Mouse (Mus musculus): Measurements from ENCODE around the gene 1110017D15Rik. TPM values are rescaled to one million over a fixed set of nuclear protein-coding genes. Genes with fewer than 3 reads are reported as not detected.
"Not testable (repeated sequence)": the region's sequence is repeated elsewhere in the genome, so short reads cannot be mapped to it uniquely, and the experiment has no call there.

Gene 1110017D15Rik
- polyA plus RNA-seq, 1 experiment from 2014 or later, result 0.61 TPM

GRCm38 (mm10) chr4:41470051-41470683 lies 47.0 kb downstream of the 1110017D15Rik start:
- no peak overlapping the region for H3K4me3 ChIP-seq (ENCODE audit: low read depth, low read length)
- H3K27me3 ChIP-seq (replicated peaks; ENCODE audit: control insufficient read depth, insufficient read depth, low read length), result no peaks in the 10 kb centered on the region
- no peaks in the 10 kb centered on the region for H3K36me3 ChIP-seq (ENCODE audit: control insufficient read depth, insufficient read depth, low read length)
- H3K9ac ChIP-seq (ENCODE audit: low read length), result no peak overlapping the region
- no peak overlapping the region for H3K4me2 ChIP-seq (ENCODE audit: low read length)
- ATAC-seq (replicated peaks; ENCODE audit: low FRiP score, low TSS enrichment, low read depth) (no peak), DNase-seq (ENCODE audit: low spot score) (no peak)
- no peaks in the 10 kb centered on the region for H3K4me1 ChIP-seq (replicated peaks; ENCODE audit: control insufficient read depth, insufficient read depth, low read length)
- H3K9me3 ChIP-seq (ENCODE audit: control insufficient read depth, low read length), result no peaks in the 10 kb centered on the region
- 62% methylated on average over 7 of the region's 7 CpGs for WGBS
- H3K27ac ChIP-seq (ENCODE audit: low read depth), result no peak overlapping the region

- Histone ChIP-seq H3K4me1 (replicated peaks; ENCODE audit: control insufficient read depth, insufficient read depth, low read length) (no peaks in the 10 kb centered on the region), H3K9me3 (ENCODE audit: control insufficient read depth, low read length) (no peaks in the 10 kb centered on the region), H3K27ac (ENCODE audit: low read depth) (no peak overlapping the region), H3K36me3 (ENCODE audit: control insufficient read depth, insufficient read depth, low read length) (no peaks in the 10 kb centered on the region), H3K9ac (ENCODE audit: low read length) (no peak overlapping the region), H3K4me3 (ENCODE audit: low read depth, low read length) (no peak overlapping the region), H3K27me3 (replicated peaks; ENCODE audit: control insufficient read depth, insufficient read depth, low read length) (no peaks in the 10 kb centered on the region), H3K4me2 (ENCODE audit: low read length) (no peak overlapping the region)
- ATAC-seq (replicated peaks; ENCODE audit: low FRiP score, low TSS enrichment, low read depth) (no peak), DNase-seq (ENCODE audit: low spot score) (no peak)
- 86% methylated on average over 10 of the region's 10 CpGs for WGBS
Measured at GRCm38 (mm10) chr4:41469199-41469598, 47.9 kb downstream of the 1110017D15Rik start.

GRCm38 (mm10) chr4:41468396-41469080 lies 48.6 kb downstream of the 1110017D15Rik start:
- no peak for ATAC-seq (replicated peaks; ENCODE audit: low FRiP score, low TSS enrichment, low read depth)
- Histone ChIP-seq H3K27me3 (replicated peaks; ENCODE audit: control insufficient read depth, insufficient read depth, low read length) (no peaks in the 10 kb centered on the region), H3K4me3 (ENCODE audit: low read depth, low read length) (no peak overlapping the region), H3K36me3 (ENCODE audit: control insufficient read depth, insufficient read depth, low read length) (no peaks in the 10 kb centered on the region), H3K9me3 (ENCODE audit: control insufficient read depth, low read length) (no peaks in the 10 kb centered on the region), H3K4me2 (ENCODE audit: low read length) (no peak overlapping the region), H3K27ac (ENCODE audit: low read depth) (no peak overlapping the region), H3K9ac (ENCODE audit: low read length) (no peak overlapping the region), H3K4me1 (replicated peaks; ENCODE audit: control insufficient read depth, insufficient read depth, low read length) (peaks cover 5% of the 10 kb centered on the region)
- WGBS, result 60% methylated on average over 17 of the region's 17 CpGs
- peak; percentile 81 for DNase-seq (ENCODE audit: low spot score)

- H3K9me3 ChIP-seq (ENCODE audit: control insufficient read depth, low read length), result no peaks in the 10 kb centered on the region
- peak overlapping the region; percentile 46 for H3K4me2 ChIP-seq (ENCODE audit: low read length)
- H3K27me3 ChIP-seq (replicated peaks; ENCODE audit: control insufficient read depth, insufficient read depth, low read length), result no peaks in the 10 kb centered on the region
- H3K4me1 ChIP-seq (replicated peaks; ENCODE audit: control insufficient read depth, insufficient read depth, low read length), result peaks cover 9% of the 10 kb centered on the region
- peak overlapping the region; percentile 36; the same call in 1 of the 2 replicates for H3K27ac ChIP-seq (ENCODE audit: low read depth)
- WGBS, result 4% methylated on average over 17 of the region's 17 CpGs
- H3K9ac ChIP-seq (ENCODE audit: low read length), result peak overlapping the region; percentile 60
- ATAC-seq (replicated peaks; ENCODE audit: low FRiP score, low TSS enrichment, low read depth), result no peak; the same call in 1 of the 2 replicates
- peak overlapping the region; percentile 81 for H3K4me3 ChIP-seq (ENCODE audit: low read depth, low read length)
- no peak for DNase-seq (ENCODE audit: low spot score)
- no peaks in the 10 kb centered on the region for H3K36me3 ChIP-seq (ENCODE audit: control insufficient read depth, insufficient read depth, low read length)
Measured at GRCm38 (mm10) chr4:41465287-41465665, 51.9 kb downstream of the 1110017D15Rik start.

GRCm38 (mm10) chr4:41464345-41465286 lies 52.5 kb downstream of the 1110017D15Rik start, which contains the start of the genes Kif24 and Nudt2:
Gene Kif24, minus strand, starts transcription at chr4:41464887.
Gene Nudt2, plus strand, starts transcription at chr4:41465151.
- ATAC-seq (replicated peaks; ENCODE audit: low FRiP score, low TSS enrichment, low read depth) (peak; percentile 99), DNase-seq (ENCODE audit: low spot score) (peak; percentile 97)
- Histone ChIP-seq H3K36me3 (ENCODE audit: control insufficient read depth, insufficient read depth, low read length) (no peaks in the 10 kb centered on the region), H3K27ac (ENCODE audit: low read depth) (peak within 1 kb of the TSS; percentile 36; the same call in 1 of the 2 replicates), H3K4me3 (ENCODE audit: low read depth, low read length) (peak within 1 kb of the TSS; percentile 81), H3K9me3 (ENCODE audit: control insufficient read depth, low read length) (no peaks in the 10 kb centered on the region), H3K9ac (ENCODE audit: low read length) (peak within 1 kb of the TSS; percentile 60), H3K4me2 (ENCODE audit: low read length) (peak within 1 kb of the TSS; percentile 80), H3K27me3 (replicated peaks; ENCODE audit: control insufficient read depth, insufficient read depth, low read length) (no peaks in the 10 kb centered on the region), H3K4me1 (replicated peaks; ENCODE audit: control insufficient read depth, insufficient read depth, low read length) (peaks cover 9% of the 10 kb centered on the region)
- under 1% methylated on average over 70 of the region's 70 CpGs for WGBS

GRCm38 (mm10) chr4:41463051-41463738 lies 53.9 kb downstream of the 1110017D15Rik start:
- not testable (repeated sequence) for H3K27me3 ChIP-seq (replicated peaks; ENCODE audit: control insufficient read depth, insufficient read depth, low read length); ATAC-seq (replicated peaks; ENCODE audit: low FRiP score, low TSS enrichment, low read depth); H3K36me3 ChIP-seq (ENCODE audit: control insufficient read depth, insufficient read depth, low read length); DNase-seq (ENCODE audit: low spot score); H3K4me1 ChIP-seq (replicated peaks; ENCODE audit: control insufficient read depth, insufficient read depth, low read length); H3K9ac ChIP-seq (ENCODE audit: low read length); H3K9me3 ChIP-seq (ENCODE audit: control insufficient read depth, low read length); H3K27ac ChIP-seq (ENCODE audit: low read depth)
- Histone ChIP-seq H3K4me2 (ENCODE audit: low read length) (peak overlapping the region; percentile 80), H3K4me3 (ENCODE audit: low read depth, low read length) (peak overlapping the region; percentile 81; the same call in 1 of the 2 replicates)
- 71% methylated on average over 3 of the region's 3 CpGs for WGBS

DNA sequence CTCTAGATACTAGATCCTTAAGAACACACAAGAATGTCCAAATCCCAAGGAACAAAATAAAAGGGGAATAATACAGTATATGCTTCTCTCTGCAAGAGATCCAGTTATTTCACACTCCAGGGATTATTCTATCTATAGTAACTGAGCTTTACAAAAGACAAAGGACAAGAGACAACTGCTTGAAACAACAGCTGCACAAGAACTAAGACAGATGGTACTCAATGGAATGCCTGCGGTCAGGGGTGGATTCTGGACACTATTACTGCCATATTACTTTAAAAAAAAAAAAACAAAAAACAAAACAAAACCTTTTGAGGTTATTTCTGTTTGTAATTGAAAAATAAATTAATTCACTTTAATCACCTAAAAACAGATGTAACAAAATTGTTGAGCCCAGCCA lies 56.4 kb downstream of the 1110017D15Rik start:
- no peaks in the 10 kb centered on the region for H3K9me3 ChIP-seq (ENCODE audit: control insufficient read depth, low read length)
- peaks cover 9% of the 10 kb centered on the region for H3K4me1 ChIP-seq (replicated peaks; ENCODE audit: control insufficient read depth, insufficient read depth, low read length)
- no peak overlapping the region for H3K9ac ChIP-seq (ENCODE audit: low read length)
- DNase-seq (ENCODE audit: low spot score) (no peak), ATAC-seq (replicated peaks; ENCODE audit: low FRiP score, low TSS enrichment, low read depth) (no peak)
- 97% methylated on average over 1 of the region's 1 CpGs for WGBS
- no peaks in the 10 kb centered on the region for H3K36me3 ChIP-seq (ENCODE audit: control insufficient read depth, insufficient read depth, low read length)
- no peak overlapping the region for H3K27ac ChIP-seq (ENCODE audit: low read depth)
- H3K4me3 ChIP-seq (ENCODE audit: low read depth, low read length), result no peak overlapping the region
- H3K27me3 ChIP-seq (replicated peaks; ENCODE audit: control insufficient read depth, insufficient read depth, low read length), result no peaks in the 10 kb centered on the region
- H3K4me2 ChIP-seq (ENCODE audit: low read length), result no peak overlapping the region

Data from intestine, embryonic 14.5 days (tissue).